Mouse (Mus musculus): Measurements from ENCODE around the gene Raf1. TPM values are rescaled to one million over a fixed set of nuclear protein-coding genes. Genes with fewer than 3 reads are reported as not detected.
"Not testable (repeated sequence)": the region's sequence is repeated elsewhere in the genome, so short reads cannot be mapped to it uniquely, and the experiment has no call there.

Gene Raf1
- polyA plus RNA-seq, 1 experiment from 2014 or later, result 137 TPM

GRCm38 (mm10) chr6:115643315-115643714 is 33.1 kb downstream of the Raf1 start:
- no peak overlapping the region for H3K4me2 ChIP-seq
- no peaks in the 10 kb centered on the region for H3K27me3 ChIP-seq
- no peak for ATAC-seq
- H3K36me3 ChIP-seq (ENCODE audit: poor library complexity, severe bottlenecking), result peaks cover 20% of the 10 kb centered on the region
- no peak overlapping the region for H3K27ac ChIP-seq
- H3K4me1 ChIP-seq, result peaks cover 4% of the 10 kb centered on the region
- H3K9me3 ChIP-seq (replicated peaks), result no peaks in the 10 kb centered on the region
- no peak overlapping the region for H3K9ac ChIP-seq
- no peak overlapping the region for H3K4me3 ChIP-seq
- 73% methylated on average over 1 of the region's 1 CpGs for WGBS

GRCm38 (mm10) chr6:115638188-115638587 is 38.2 kb downstream of the Raf1 start:
- not testable (repeated sequence) for H3K4me2 ChIP-seq; ATAC-seq; H3K27me3 ChIP-seq; H3K9me3 ChIP-seq (replicated peaks); H3K4me3 ChIP-seq; H3K27ac ChIP-seq; H3K9ac ChIP-seq; H3K4me1 ChIP-seq
- peaks cover 63% of the 10 kb centered on the region for H3K36me3 ChIP-seq (ENCODE audit: poor library complexity, severe bottlenecking)
- WGBS, result 96% methylated on average over 7 of the region's 7 CpGs

GRCm38 (mm10) chr6:115634015-115634414 is 42.4 kb downstream of the Raf1 start:
- no peaks in the 10 kb centered on the region for H3K27me3 ChIP-seq
- H3K9me3 ChIP-seq (replicated peaks), result no peaks in the 10 kb centered on the region
- H3K4me3 ChIP-seq, result no peak overlapping the region
- ATAC-seq, result no peak
- 96% methylated on average over 2 of the region's 2 CpGs for WGBS
- H3K9ac ChIP-seq, result no peak overlapping the region
- H3K36me3 ChIP-seq (ENCODE audit: poor library complexity, severe bottlenecking), result peaks cover 88% of the 10 kb centered on the region
- no peak overlapping the region for H3K4me2 ChIP-seq
- H3K27ac ChIP-seq, result no peak overlapping the region
- no peaks in the 10 kb centered on the region for H3K4me1 ChIP-seq

GRCm38 (mm10) chr6:115631056-115631795 is 45.2 kb downstream of the Raf1 start:
- H3K4me1 ChIP-seq, result no peaks in the 10 kb centered on the region
- H3K36me3 ChIP-seq (ENCODE audit: poor library complexity, severe bottlenecking), result peaks cover 89% of the 10 kb centered on the region
- H3K9ac ChIP-seq, result no peak overlapping the region
- no peaks in the 10 kb centered on the region for H3K27me3 ChIP-seq
- no peaks in the 10 kb centered on the region for H3K9me3 ChIP-seq (replicated peaks)
- H3K4me3 ChIP-seq, result no peak overlapping the region
- no peak overlapping the region for H3K27ac ChIP-seq
- 83% methylated on average over 3 of the region's 3 CpGs for WGBS
- no peak overlapping the region for H3K4me2 ChIP-seq
- no peak for ATAC-seq

- no peak overlapping the region for H3K9ac ChIP-seq
- H3K9me3 ChIP-seq (replicated peaks), result no peaks in the 10 kb centered on the region
- H3K36me3 ChIP-seq (ENCODE audit: poor library complexity, severe bottlenecking), result peaks cover 96% of the 10 kb centered on the region
- no peaks in the 10 kb centered on the region for H3K27me3 ChIP-seq
- 92% methylated on average over 5 of the region's 5 CpGs for WGBS
- H3K4me2 ChIP-seq, result no peak overlapping the region
- H3K27ac ChIP-seq, result no peak overlapping the region
- H3K4me1 ChIP-seq, result no peaks in the 10 kb centered on the region
- no peak for ATAC-seq
- H3K4me3 ChIP-seq, result no peak overlapping the region
Observed at GRCm38 (mm10) chr6:115626121-115626520, 50.3 kb downstream of the Raf1 start.

- H3K27ac ChIP-seq, result no peak overlapping the region
- no peak overlapping the region for H3K4me2 ChIP-seq
- 85% methylated on average over 1 of the region's 1 CpGs for WGBS
- no peaks in the 10 kb centered on the region for H3K4me1 ChIP-seq
- no peak overlapping the region for H3K4me3 ChIP-seq
- H3K9ac ChIP-seq, result no peak overlapping the region
- no peaks in the 10 kb centered on the region for H3K9me3 ChIP-seq (replicated peaks)
- no peak for ATAC-seq
- H3K36me3 ChIP-seq (ENCODE audit: poor library complexity, severe bottlenecking), result peaks cover 100% of the 10 kb centered on the region
- H3K27me3 ChIP-seq, result no peaks in the 10 kb centered on the region
Observed at GRCm38 (mm10) chr6:115620942-115621341, 55.5 kb downstream of the Raf1 start.

GRCm38 (mm10) chr6:115619818-115620217 is 56.6 kb downstream of the Raf1 start:
- no peak overlapping the region for H3K4me2 ChIP-seq
- WGBS, result 93% methylated on average over 10 of the region's 10 CpGs
- H3K36me3 ChIP-seq (ENCODE audit: poor library complexity, severe bottlenecking), result peaks cover 100% of the 10 kb centered on the region
- H3K9ac ChIP-seq, result no peak overlapping the region
- no peaks in the 10 kb centered on the region for H3K9me3 ChIP-seq (replicated peaks)
- no peak for ATAC-seq
- no peak overlapping the region for H3K4me3 ChIP-seq
- no peak overlapping the region for H3K27ac ChIP-seq
- H3K4me1 ChIP-seq, result no peaks in the 10 kb centered on the region
- no peaks in the 10 kb centered on the region for H3K27me3 ChIP-seq

- no peak overlapping the region for H3K9ac ChIP-seq
- no peak overlapping the region for H3K4me3 ChIP-seq
- no peaks in the 10 kb centered on the region for H3K27me3 ChIP-seq
- WGBS, result 94% methylated on average over 3 of the region's 3 CpGs
- no peak overlapping the region for H3K27ac ChIP-seq
- no peaks in the 10 kb centered on the region for H3K9me3 ChIP-seq (replicated peaks)
- ATAC-seq, result no peak
- peaks cover 99% of the 10 kb centered on the region for H3K36me3 ChIP-seq (ENCODE audit: poor library complexity, severe bottlenecking)
- H3K4me1 ChIP-seq, result no peaks in the 10 kb centered on the region
- H3K4me2 ChIP-seq, result no peak overlapping the region
Observed at GRCm38 (mm10) chr6:115615983-115616382, 60.5 kb downstream of the Raf1 start.

- no peak for ATAC-seq
- H3K4me1 ChIP-seq, result no peaks in the 10 kb centered on the region
Observed at GRCm38 (mm10) chr6:115613793-115614192, 62.6 kb downstream of the Raf1 start.

GRCm38 (mm10) chr6:115610301-115610700 is 66.1 kb downstream of the Raf1 start:
- Histone ChIP-seq H3K4me1 (no peaks in the 10 kb centered on the region), H3K4me3 (no peak overlapping the region), H3K27me3 (no peaks in the 10 kb centered on the region), H3K4me2 (no peak overlapping the region), H3K9me3 (replicated peaks) (no peaks in the 10 kb centered on the region), H3K27ac (no peak overlapping the region), H3K36me3 (ENCODE audit: poor library complexity, severe bottlenecking) (peaks cover 59% of the 10 kb centered on the region), H3K9ac (no peak overlapping the region)
- ATAC-seq, result no peak
- 89% methylated on average over 5 of the region's 5 CpGs for WGBS

More at GRCm38 (mm10) chr6:115613793-115614192, 62.6 kb downstream of the Raf1 start:
- H3K27ac ChIP-seq, result no peak overlapping the region
- no peak overlapping the region for H3K9ac ChIP-seq
- no peaks in the 10 kb centered on the region for H3K27me3 ChIP-seq
- H3K9me3 ChIP-seq (replicated peaks), result no peaks in the 10 kb centered on the region
- no peak overlapping the region for H3K4me2 ChIP-seq
- H3K36me3 ChIP-seq (ENCODE audit: poor library complexity, severe bottlenecking), result peaks cover 94% of the 10 kb centered on the region
- no peak overlapping the region for H3K4me3 ChIP-seq

GRCm38 (mm10) chr6:115609121-115609520 is 67.3 kb downstream of the Raf1 start:
- no peaks in the 10 kb centered on the region for H3K4me1 ChIP-seq
- WGBS, result 68% methylated on average over 3 of the region's 3 CpGs
- no peak overlapping the region for H3K9ac ChIP-seq
- H3K4me2 ChIP-seq, result no peak overlapping the region
- no peaks in the 10 kb centered on the region for H3K9me3 ChIP-seq (replicated peaks)
- H3K36me3 ChIP-seq (ENCODE audit: poor library complexity, severe bottlenecking), result peaks cover 47% of the 10 kb centered on the region
- no peak overlapping the region for H3K27ac ChIP-seq
- no peak overlapping the region for H3K4me3 ChIP-seq
- no peaks in the 10 kb centered on the region for H3K27me3 ChIP-seq
- ATAC-seq, result no peak

GRCm38 (mm10) chr6:115607429-115607828 is 69.0 kb downstream of the Raf1 start:
- WGBS, result 76% methylated on average over 4 of the region's 4 CpGs
- no peak for ATAC-seq
- Histone ChIP-seq H3K27ac (no peak overlapping the region), H3K36me3 (ENCODE audit: poor library complexity, severe bottlenecking) (peaks cover 31% of the 10 kb centered on the region), H3K9me3 (replicated peaks) (no peaks in the 10 kb centered on the region), H3K4me2 (no peak overlapping the region), H3K4me1 (peaks cover 10% of the 10 kb centered on the region), H3K4me3 (no peak overlapping the region), H3K27me3 (no peaks in the 10 kb centered on the region), H3K9ac (peak overlapping the region; percentile 35; the same call in 1 of the 2 replicates)

GRCm38 (mm10) chr6:115606461-115606860 is 70.0 kb downstream of the Raf1 start:
- no peak overlapping the region for H3K27ac ChIP-seq
- peaks cover 11% of the 10 kb centered on the region for H3K4me1 ChIP-seq
- no peaks in the 10 kb centered on the region for H3K27me3 ChIP-seq
- 85% methylated on average over 1 of the region's 1 CpGs for WGBS
- H3K4me3 ChIP-seq, result no peak overlapping the region
- H3K9me3 ChIP-seq (replicated peaks), result no peaks in the 10 kb centered on the region
- ATAC-seq, result no peak
- H3K4me2 ChIP-seq, result no peak overlapping the region
- H3K9ac ChIP-seq, result no peak overlapping the region
- H3K36me3 ChIP-seq (ENCODE audit: poor library complexity, severe bottlenecking), result peaks cover 21% of the 10 kb centered on the region
